Mouse (Mus musculus) midbrain, embryonic 13.5 days (tissue): ENCODE results near the gene Mthfd2l. TPM values are rescaled to one million over a fixed set of nuclear protein-coding genes. Genes with fewer than 3 reads are reported as not detected.

Experiments
- ATAC-seq: fragments of 200-750 bp; cut with Nextera tagmentation; 2 replicates; pipeline ENCODE4 v1.8.0; 2017; ENCODE audit warnings: mild to moderate bottlenecking, moderate TSS enrichment, moderate library complexity
- H3K27ac ChIP-seq: fragments of 300-500 bp; sonication (generic); 2 replicates; pipeline ENCODE4 v1.5.1; 2015; ENCODE audit warnings: inconsistent platforms, mild to moderate bottlenecking, moderate library complexity
- H3K27me3 ChIP-seq: fragments of 300-500 bp; sonication (generic); 2 replicates; pipeline ENCODE4 v1.6.1; 2015; ENCODE audit warnings: mild to moderate bottlenecking, inconsistent platforms
- H3K36me3 ChIP-seq: fragments of 300-500 bp; sonication (generic); 2 replicates; pipeline ENCODE4 v1.6.1; 2015; ENCODE audit warnings: mild to moderate bottlenecking, inconsistent platforms
- H3K4me1 ChIP-seq: fragments of 300-500 bp; sonication (generic); replicated peaks from 2 replicates; pipeline ENCODE4 v1.6.1; 2015; ENCODE audit warnings: inconsistent platforms
- H3K4me2 ChIP-seq: fragments of 300-500 bp; sonication (generic); replicated peaks from 2 replicates; pipeline ENCODE4 v1.6.1; 2015; ENCODE audit warnings: moderate library complexity, mild to moderate bottlenecking, inconsistent platforms
- H3K4me3 ChIP-seq: fragments of 300-500 bp; sonication (generic); replicated peaks from 2 replicates; pipeline ENCODE4 v1.5.1; 2015; ENCODE audit warnings: mild to moderate bottlenecking, inconsistent platforms
- H3K9ac ChIP-seq: fragments of 300-500 bp; sonication (generic); replicated peaks from 2 replicates; pipeline ENCODE4 v1.6.1; 2015; ENCODE audit warnings: mild to moderate bottlenecking, inconsistent platforms
- H3K9me3 ChIP-seq: fragments of 300-500 bp; sonication (generic); 2 replicates; pipeline ENCODE4 v1.6.1; 2016; ENCODE audit warnings: mild to moderate bottlenecking, inconsistent platforms
- WGBS: fragments of 180-500 bp; shearing (Covaris S2); methylation state at CpG from one replicate; pipeline ENCODE4 v1.1.7; 2015; 5-methylcytosine and 5-hydroxymethylcytosine counted together
- polyA plus RNA-seq: library from polyadenylated mRNA; unstranded; fragments of >200 nt; fragmentation: Nextera tagmentation; extraction: Ambion mirVana; gene quantifications from 2 replicates; pipeline ENCODE4 v1.2.1, GENCODE M21; 2015

The Mthfd2l gene
- polyA plus RNA-seq, 1 experiment from 2014 or later: 99.1 TPM

DNA sequence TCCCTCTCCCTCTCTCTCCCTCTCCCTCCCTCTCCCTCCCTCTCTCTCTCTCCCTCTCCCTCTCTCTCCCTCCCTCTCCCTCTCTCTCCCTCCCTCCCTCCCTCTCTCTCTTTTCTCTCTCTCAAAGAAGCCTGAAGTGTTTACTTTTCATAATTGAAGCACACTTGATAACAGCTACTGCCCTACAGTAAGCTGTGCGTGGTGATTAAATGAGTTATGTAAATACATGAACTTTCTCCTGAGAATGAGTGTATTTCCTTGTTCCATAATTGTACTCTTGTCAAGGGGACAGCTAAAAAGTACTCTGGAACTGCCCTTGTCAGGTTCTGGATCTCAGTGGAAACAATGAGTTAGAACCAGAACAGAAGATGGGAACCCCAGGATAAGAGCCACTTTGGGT, 96.9 kb downstream of the Mthfd2l start:
- H3K4me1 ChIP-seq: no peaks in the 10 kb centered on the region
- no peak overlapping the region for H3K9ac ChIP-seq
- H3K27me3 ChIP-seq: no peaks in the 10 kb centered on the region
- H3K36me3 ChIP-seq: no peaks in the 10 kb centered on the region
- H3K27ac ChIP-seq: no peak overlapping the region
- H3K4me2 ChIP-seq: no peak overlapping the region
- WGBS: 59% methylated on average over 1 of the region's 1 CpGs
- H3K9me3 ChIP-seq: no peaks in the 10 kb centered on the region
- H3K4me3 ChIP-seq: no peak overlapping the region
- ATAC-seq: no peak

DNA sequence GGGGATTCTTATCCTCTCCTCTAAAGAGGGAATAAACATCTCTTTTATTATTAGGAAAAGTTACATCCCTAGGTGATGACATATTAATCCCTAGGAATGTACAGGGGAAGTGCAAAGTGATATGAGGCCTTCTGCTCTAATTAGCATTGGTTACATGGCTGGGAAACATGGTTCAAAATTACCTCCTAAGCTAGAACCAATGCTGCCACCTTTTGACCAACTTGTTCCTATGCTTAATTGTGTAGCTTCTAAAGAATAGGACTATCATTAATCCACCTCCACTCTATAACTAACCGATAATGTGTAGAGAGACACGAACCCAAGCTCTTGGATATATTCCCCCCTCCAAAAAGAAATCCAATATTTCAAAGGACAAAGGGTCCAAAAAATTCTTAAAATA, 99.7 kb downstream of the Mthfd2l start:
- Histone ChIP-seq H3K4me1 (no peaks in the 10 kb centered on the region), H3K27ac (no peak overlapping the region), H3K9me3 (no peaks in the 10 kb centered on the region), H3K9ac (no peak overlapping the region), H3K27me3 (no peaks in the 10 kb centered on the region), H3K36me3 (no peaks in the 10 kb centered on the region), H3K4me2 (no peak overlapping the region), H3K4me3 (no peak overlapping the region)
- WGBS: 93% methylated on average over 2 of the region's 2 CpGs
- no peak for ATAC-seq

DNA sequence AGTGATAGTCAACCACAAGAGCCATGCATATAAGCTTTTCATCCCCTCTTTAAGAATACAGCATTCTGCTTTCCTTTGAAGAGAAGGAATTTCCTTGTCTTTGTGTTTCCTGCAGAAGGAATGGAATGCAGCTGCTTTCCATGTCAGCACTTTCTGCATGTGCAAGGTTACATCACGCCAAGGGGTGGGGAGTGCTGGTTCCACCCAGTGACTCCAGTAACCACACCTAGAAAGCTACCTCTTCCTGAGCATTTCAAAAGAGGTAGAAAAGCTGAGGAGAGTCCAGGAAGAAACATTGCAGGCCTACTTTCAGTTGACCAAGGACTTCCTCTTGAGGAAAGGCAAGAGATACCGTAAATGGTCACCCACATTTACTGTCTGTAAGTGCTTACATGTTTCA, 104.4 kb downstream of the Mthfd2l start:
- H3K9me3 ChIP-seq: no peaks in the 10 kb centered on the region
- no peak overlapping the region for H3K9ac ChIP-seq
- no peaks in the 10 kb centered on the region for H3K4me1 ChIP-seq
- no peaks in the 10 kb centered on the region for H3K36me3 ChIP-seq
- no peaks in the 10 kb centered on the region for H3K27me3 ChIP-seq
- ATAC-seq: no peak
- no peak overlapping the region for H3K4me2 ChIP-seq
- H3K4me3 ChIP-seq: no peak overlapping the region
- 93% methylated on average over 2 of the region's 2 CpGs for WGBS
- no peak overlapping the region for H3K27ac ChIP-seq

DNA sequence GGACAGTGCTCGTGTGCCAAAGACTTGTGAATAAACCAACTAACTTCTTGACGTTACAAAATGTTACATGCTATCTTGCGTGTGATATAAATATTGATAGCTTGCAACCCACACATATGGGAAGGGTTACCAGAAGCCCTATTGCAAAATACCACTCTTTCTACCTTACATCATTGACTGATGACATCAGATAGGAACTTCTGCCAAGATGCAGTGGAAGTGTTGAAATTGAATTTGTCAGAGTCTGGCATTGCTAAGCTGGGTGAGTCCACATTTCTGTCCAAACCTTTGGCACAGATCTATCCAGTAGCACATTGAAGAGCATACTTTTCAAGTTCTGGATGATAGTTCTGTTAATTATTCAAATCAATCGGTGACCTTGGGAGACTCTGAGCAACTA, 105.7 kb downstream of the Mthfd2l start:
- Histone ChIP-seq H3K4me3 (no peak overlapping the region), H3K27me3 (no peaks in the 10 kb centered on the region), H3K4me1 (no peaks in the 10 kb centered on the region), H3K9ac (no peak overlapping the region), H3K36me3 (no peaks in the 10 kb centered on the region), H3K27ac (no peak overlapping the region), H3K9me3 (no peaks in the 10 kb centered on the region), H3K4me2 (no peak overlapping the region)
- ATAC-seq: no peak
- whole genome bisulfite sequencing: 94% methylated on average over 4 of the region's 4 CpGs

DNA sequence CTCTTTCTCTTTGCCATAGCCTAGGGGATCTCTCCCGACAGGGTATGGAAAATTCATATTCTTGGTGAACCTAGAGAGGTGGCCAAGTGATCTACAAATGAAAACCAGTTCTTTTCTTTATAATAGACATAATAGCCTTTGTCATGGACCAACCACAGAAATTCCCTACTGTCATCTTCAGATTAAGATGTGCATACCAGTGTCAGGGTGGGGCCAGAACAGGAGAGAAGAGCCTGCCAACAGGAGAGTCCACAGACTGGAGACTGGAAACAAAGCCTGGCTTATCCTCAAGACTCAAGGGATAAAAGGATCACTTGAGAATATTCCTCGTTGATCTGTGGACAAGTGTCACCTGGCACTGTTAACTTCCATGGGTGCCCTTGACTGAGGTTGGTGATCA, 106.8 kb downstream of the Mthfd2l start:
- WGBS: 70% methylated on average over 2 of the region's 2 CpGs
- no peak for ATAC-seq

DNA sequence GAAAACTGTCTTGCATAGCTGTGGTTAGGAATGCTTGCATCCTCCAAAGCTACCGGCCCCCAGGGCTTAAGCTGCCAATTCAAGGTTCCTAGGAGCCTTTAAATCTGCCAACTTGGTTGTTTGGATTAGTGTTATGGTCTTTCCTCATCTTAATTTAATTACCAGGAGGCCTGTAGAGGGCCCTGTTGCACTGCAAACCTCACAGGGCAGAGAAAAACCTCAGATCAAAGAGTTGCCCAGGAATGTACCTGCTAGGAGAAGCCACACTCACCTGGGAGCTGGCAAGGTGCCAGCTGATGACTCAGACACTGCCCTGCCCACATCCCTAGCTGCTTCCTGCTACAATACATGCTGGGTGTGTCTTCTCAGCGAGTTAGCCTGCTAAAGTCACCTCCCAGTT, 107.6 kb downstream of the Mthfd2l start:
- H3K4me3 ChIP-seq: no peak overlapping the region
- no peak overlapping the region for H3K9ac ChIP-seq
- H3K36me3 ChIP-seq: no peaks in the 10 kb centered on the region
- WGBS: 18% methylated on average over 2 of the region's 2 CpGs
- H3K27me3 ChIP-seq: no peaks in the 10 kb centered on the region
- ATAC-seq: no peak
- no peaks in the 10 kb centered on the region for H3K9me3 ChIP-seq
- H3K27ac ChIP-seq: no peak overlapping the region
- no peaks in the 10 kb centered on the region for H3K4me1 ChIP-seq
- H3K4me2 ChIP-seq: no peak overlapping the region

More for the DNA sequence above, 106.8 kb downstream of the Mthfd2l start:
- no peaks in the 10 kb centered on the region for H3K36me3 ChIP-seq
- no peak overlapping the region for H3K27ac ChIP-seq
- H3K9ac ChIP-seq: no peak overlapping the region
- no peak overlapping the region for H3K4me2 ChIP-seq
- no peaks in the 10 kb centered on the region for H3K27me3 ChIP-seq
- no peak overlapping the region for H3K4me3 ChIP-seq
- H3K9me3 ChIP-seq: no peaks in the 10 kb centered on the region
- H3K4me1 ChIP-seq: no peaks in the 10 kb centered on the region

DNA sequence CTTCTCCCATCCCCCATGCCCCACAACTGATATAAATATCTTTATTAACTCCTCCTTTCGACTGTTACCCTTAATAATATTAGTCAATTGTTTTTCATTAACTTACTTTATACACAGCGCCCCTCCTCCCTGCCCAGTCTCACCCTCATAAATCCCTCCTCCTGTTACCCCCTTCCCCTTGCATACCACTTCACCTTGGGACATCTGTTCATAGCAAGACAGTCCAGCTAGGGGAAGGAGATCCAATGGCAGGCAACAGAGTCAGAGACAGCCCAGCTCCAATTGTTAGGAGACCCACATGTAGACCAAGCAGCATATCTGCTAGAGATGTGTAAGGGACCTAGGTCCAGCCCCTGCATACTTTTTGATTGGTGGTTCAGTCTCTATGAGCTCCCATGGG, 108.0 kb downstream of the Mthfd2l start:
- no peak for ATAC-seq
- Histone ChIP-seq H3K4me3 (no peak overlapping the region), H3K4me2 (no peak overlapping the region), H3K27me3 (no peaks in the 10 kb centered on the region), H3K9ac (no peak overlapping the region), H3K27ac (no peak overlapping the region), H3K9me3 (no peaks in the 10 kb centered on the region), H3K4me1 (no peaks in the 10 kb centered on the region), H3K36me3 (no peaks in the 10 kb centered on the region)
- WGBS: 79% methylated on average over 2 of the region's 2 CpGs

DNA sequence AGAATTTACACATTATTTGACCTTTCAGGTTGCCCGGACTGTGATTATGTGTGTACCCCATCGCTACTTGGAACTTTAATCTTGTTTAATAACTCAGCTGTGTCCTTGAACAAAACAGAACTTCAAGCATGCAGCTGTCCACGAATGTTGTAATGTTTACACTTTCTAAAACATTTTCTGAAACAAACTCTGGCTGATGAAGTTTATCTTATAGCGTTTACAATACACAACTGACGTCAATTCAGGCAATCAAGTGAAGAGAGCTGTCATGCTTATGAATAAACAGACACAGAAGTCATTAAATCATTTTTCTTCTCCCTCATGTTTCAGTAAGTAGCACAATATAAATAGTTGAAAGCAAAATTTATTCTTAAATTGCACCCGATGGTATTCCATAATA, 117.1 kb downstream of the Mthfd2l start:
- Histone ChIP-seq H3K4me2 (no peak overlapping the region), H3K9ac (no peak overlapping the region), H3K27ac (no peak overlapping the region), H3K4me3 (no peak overlapping the region), H3K4me1 (no peaks in the 10 kb centered on the region), H3K36me3 (no peaks in the 10 kb centered on the region), H3K27me3 (no peaks in the 10 kb centered on the region), H3K9me3 (no peaks in the 10 kb centered on the region)
- WGBS: 86% methylated on average over 6 of the region's 6 CpGs
- no peak for ATAC-seq

DNA sequence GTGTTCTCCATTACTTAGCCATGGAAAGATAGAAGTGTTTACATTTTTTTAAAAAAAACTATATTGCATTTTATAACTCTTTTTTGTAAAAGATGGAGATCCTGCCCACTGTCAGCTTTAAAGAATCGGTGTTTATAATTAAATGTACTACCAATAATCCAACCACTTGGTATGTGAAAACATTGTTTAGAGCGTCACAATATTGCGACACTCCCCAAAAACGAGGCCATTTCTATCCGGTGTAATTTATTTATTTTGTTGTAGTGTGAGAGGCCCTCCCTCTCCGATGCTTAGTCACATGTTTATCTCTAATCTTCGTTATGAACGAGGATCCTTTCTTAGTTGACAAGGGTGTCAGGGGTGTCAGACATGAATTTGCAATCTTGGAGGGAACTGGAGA, 117.5 kb downstream of the Mthfd2l start:
- no peak for ATAC-seq
- H3K27me3 ChIP-seq: no peaks in the 10 kb centered on the region
- H3K27ac ChIP-seq: no peak overlapping the region
- no peaks in the 10 kb centered on the region for H3K9me3 ChIP-seq
- H3K4me2 ChIP-seq: no peak overlapping the region
- no peaks in the 10 kb centered on the region for H3K36me3 ChIP-seq
- WGBS: 89% methylated on average over 8 of the region's 8 CpGs
- no peaks in the 10 kb centered on the region for H3K4me1 ChIP-seq
- H3K4me3 ChIP-seq: no peak overlapping the region
- H3K9ac ChIP-seq: no peak overlapping the region

Other genes with a start within 250 kb of the Mthfd2l start
- not detected in 2 replicates for gene Cxcl5, start 171.8 kb upstream of the Mthfd2l start, polyA plus RNA-seq
- gene Ppbp, start 162.6 kb upstream of the Mthfd2l start, polyA plus RNA-seq: 1.8 and 2.7 TPM in 2 replicates
- gene Pf4, start 158.7 kb upstream of the Mthfd2l start, polyA plus RNA-seq: 37.9 and 47.6 TPM in 2 replicates
- gene Cxcl3, start 145.0 kb upstream of the Mthfd2l start, polyA plus RNA-seq: not detected in 2 replicates
- gene Cxcl15, start 136.6 kb upstream of the Mthfd2l start, polyA plus RNA-seq: not detected in 2 replicates
- 0.22 TPM in 1 of 2 replicates, not detected in the other for gene Cxcl1, start 39.9 kb upstream of the Mthfd2l start, polyA plus RNA-seq
- gene Cxcl2, start 27.2 kb upstream of the Mthfd2l start, polyA plus RNA-seq: not detected in 2 replicates
- gene Epgn, start 96.3 kb downstream of the Mthfd2l start, polyA plus RNA-seq: 0.12 and 0.23 TPM in 2 replicates
- gene Ereg, start 143.5 kb downstream of the Mthfd2l start, polyA plus RNA-seq: not detected in 2 replicates
- not detected in 2 replicates for gene Areg, start 208.5 kb downstream of the Mthfd2l start, polyA plus RNA-seq